Mouse (Mus musculus): ENCODE data around the gene Ntmt1.
A peak's percentile ranks its signal among the peaks of the same experiment; 100 is the strongest.

Ntmt1 gene

DNA sequence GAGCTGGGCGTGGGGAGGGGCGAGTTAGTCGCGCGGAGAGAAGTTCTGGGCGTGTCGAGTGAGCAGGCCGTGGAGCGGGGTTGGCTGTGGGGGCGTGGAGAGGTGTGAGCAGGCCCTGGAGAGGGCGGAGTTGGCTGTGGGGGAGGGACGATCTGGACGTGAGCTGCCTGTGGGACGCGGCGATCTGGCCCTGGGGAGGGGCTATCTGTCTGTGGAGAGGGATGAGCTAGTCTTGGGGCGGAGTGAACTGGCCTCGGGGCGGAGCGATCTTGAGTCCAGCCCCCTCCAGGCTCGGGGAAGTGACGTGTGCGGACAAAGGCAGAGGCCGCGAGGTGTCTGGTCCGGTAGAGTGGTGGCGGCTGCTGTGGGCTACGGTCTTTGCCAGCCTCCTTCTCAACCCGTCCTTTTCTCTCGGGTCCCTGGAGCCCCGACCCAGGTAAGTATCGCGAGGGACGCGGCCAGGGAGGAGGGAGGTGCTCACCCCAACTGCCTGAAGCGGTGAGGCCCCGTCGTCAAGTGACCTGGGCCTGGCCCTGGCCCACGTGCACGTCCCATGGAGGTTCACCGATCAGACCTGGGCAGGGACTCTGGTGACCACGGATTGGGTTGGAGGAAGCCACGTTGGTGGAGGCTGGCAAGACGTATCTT is at the start of gene Ntmt1:
Ntmt1 (plus strand) TSS at position 179 of the 648 bp plus-strand sequence.
- DNase-seq: peak; percentile 89 to 94

GRCm38 (mm10) chr2:30758341-30759087 is 49.1 kb upstream of the Ntmt1 start:
- peak in 1 of 2 experiments; percentile 45 for DNase-seq

DNA sequence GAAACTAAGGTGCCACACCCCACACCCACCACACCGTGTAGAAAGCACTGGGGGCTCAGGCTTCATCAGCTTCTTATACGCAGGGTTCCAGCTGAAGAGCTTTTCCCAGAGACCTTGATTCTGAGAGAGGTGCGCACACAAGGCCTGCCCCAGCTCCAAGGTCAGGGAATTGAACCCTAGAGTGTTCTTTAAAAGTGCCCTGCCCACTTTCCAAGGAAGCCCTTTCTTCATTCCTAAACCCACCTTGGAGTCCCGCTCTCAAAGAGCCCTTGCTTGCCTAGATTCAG is 48.6 kb upstream of the Ntmt1 start:
- DNase-seq: no peak

DNA sequence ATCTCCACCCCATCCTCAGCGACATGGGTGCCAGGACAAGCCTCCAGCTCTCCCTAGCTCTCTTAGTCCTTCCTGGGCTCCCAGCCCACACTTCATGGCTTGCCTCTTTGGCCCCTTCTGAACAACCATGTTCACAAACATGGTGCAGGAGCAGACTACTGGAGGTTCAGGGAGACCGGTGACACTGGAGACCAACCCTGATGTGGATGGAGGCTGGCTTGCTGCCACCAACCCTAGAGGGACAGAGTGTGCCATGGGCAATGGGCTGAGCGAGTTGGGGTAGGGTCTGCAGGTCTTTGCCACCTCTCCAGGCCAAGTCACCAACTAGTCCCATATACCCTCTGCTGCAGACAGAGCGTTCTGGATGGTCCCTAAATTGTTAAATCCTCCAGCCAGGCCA is 48.2 kb upstream of the Ntmt1 start:
- DNase-seq: no peak

- no peak for DNase-seq
These were observed 47.6 kb upstream of the Ntmt1 start for GRCm38 (mm10) chr2:30759858-30760547.

- DNase-seq: no peak
These were observed 46.9 kb upstream of the Ntmt1 start for GRCm38 (mm10) chr2:30760706-30761105.

DNA sequence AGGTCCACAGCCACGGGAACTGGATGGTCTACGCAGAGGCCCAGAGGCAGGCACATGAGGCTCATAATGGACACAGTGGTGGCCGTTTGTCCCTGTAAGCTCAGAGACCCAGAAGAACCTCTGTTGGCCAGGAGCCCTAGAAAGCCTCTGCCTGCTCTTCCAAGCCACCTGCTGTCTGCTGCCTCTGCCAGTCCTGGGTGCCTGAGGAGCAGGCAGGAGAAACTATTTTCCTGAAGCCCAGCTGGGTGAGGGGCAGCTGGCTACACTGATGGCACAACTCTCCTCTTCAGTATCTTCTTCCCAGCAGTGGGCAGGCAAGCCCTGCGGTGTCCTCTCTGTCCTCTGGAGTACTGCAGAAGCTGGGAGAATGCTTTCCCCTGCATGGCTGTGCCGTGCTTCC is 41.2 kb upstream of the Ntmt1 start:
- no peak for DNase-seq

GRCm38 (mm10) chr2:30767626-30768240 is 39.9 kb upstream of the Ntmt1 start:
- no peak for DNase-seq

DNA sequence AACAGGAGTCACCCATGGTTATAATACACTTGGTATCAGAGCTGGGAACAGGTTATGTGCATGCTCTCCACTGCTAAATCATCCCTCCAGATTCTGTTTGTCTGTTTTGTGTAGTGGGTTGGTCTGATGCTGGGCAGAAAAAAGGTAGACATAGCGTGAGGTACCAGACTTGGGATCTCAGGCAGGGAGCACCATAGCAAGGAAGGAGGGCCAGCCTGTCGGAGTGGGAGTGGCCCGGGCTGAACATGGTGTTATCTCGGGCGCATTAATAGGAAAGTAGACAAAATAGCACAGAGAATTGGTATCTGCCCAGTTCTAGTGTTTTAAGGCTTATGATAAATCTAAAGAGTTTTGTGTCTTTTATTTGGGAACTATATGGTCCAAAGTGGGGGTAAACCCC is 39.1 kb upstream of the Ntmt1 start:
- no peak for DNase-seq

DNA sequence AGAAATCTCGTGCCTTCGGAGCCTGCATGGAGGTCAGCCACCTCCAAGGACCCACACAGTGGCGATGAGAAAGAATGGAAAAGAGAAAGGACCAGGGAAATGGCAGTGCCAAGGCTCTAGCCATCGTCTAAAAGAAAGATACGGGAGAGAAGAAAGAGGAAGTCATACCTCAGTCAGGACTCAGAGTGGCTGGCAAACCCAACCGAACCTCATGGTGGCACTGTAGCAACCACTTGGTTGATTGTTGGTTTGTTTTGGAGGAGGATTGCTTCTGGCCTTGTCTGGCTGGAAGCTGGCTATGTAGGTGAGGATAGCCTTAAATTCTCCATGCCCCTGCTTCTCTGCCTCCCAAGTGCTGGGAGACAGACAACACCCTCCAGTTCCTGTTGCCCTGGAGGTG is 38.4 kb upstream of the Ntmt1 start:
- DNase-seq: no peak

GRCm38 (mm10) chr2:30771368-30771805 is 36.2 kb upstream of the Ntmt1 start:
- no peak for DNase-seq

GRCm38 (mm10) chr2:30771806-30772460 is 35.7 kb upstream of the Ntmt1 start:
- DNase-seq: peak; percentile 57 to 58

DNA sequence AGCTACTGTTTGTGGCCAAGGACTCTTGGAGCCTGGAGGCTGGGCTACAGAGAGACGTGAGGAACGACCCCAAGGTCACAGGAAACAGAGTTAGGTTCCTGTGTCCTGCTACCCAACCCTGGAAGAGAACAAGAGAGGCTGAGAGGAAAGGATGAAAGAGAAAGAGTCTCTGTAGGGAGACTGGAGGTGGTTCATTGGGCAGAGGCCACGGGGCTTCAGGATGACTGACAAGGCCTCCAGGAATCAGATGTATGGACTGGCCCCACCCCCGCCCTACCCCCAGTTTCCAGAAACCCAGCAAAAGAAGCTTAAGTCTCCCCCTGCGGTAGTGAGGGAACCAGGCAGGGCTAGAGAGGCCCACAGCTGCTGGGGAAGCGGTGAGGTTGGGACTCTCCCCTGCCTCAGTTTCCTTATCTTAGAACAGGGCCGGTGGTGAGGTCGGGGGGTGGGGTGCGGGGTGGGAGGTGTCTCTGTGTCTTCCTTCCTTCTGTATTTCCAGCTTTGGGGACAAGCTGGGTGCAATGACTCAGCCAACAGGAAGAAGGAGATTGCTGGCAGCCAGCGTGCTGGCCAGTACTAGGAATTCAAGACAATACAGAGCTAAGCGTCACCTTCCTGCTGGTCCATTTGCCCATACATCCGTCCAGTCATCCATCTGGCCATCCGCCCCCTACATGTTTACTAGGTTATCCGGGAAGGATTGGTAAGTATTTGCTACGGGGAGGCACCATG is 34.9 kb upstream of the Ntmt1 start:
- no peak for DNase-seq

GRCm38 (mm10) chr2:30773313-30774005 is 34.2 kb upstream of the Ntmt1 start:
- DNase-seq: no peak

- DNase-seq: no peak
These were observed 31.7 kb upstream of the Ntmt1 start for GRCm38 (mm10) chr2:30775955-30776354.

DNA sequence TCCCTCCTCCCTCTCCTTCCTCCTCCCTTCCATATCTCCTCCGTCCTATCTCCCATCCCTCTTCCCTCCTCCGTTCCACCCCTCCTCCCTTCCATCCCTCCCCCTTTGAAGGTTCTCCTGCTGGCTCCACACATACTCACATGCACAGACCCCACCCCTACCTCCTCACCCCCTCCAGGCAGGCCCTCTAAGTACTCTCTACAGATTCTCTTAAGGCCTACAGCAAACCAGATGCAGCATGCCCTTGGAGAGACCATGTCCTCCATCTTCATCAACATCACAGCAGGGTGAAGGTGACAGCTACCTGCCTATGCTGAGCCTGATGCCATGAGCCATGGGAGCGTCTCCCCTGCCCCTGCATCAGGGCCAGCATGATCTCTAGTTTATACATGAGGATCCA is 30.4 kb upstream of the Ntmt1 start:
- no peak for DNase-seq

- no peak for DNase-seq
These were observed 29.4 kb upstream of the Ntmt1 start for GRCm38 (mm10) chr2:30778235-30778634.

- DNase-seq: no peak
These were observed 28.4 kb upstream of the Ntmt1 start for GRCm38 (mm10) chr2:30779241-30779640.

GRCm38 (mm10) chr2:30782312-30783290 is 25.0 kb upstream of the Ntmt1 start:
- no peak for DNase-seq

GRCm38 (mm10) chr2:30783346-30783745 is 24.3 kb upstream of the Ntmt1 start:
- DNase-seq: peak; percentile 59 to 67
